Mouse (Mus musculus) spleen, adult 18-20 months (tissue): ENCODE measurements around the gene Clec4f.
"Not testable (repeated sequence)": the region's sequence is repeated elsewhere in the genome, so short reads cannot be mapped to it uniquely, and the experiment has no call there.

Experiments used
- DNase-seq, 2 experiments: peaks; one replicate each; pipeline ENCODE4 v3.0.0; 2022; ENCODE audit warnings: mixed read lengths in 2 of 2

The Clec4f gene

GRCm38 (mm10) chr6:83656087-83656486 is at the start of gene Clec4f:
Gene Clec4f, minus strand, starts transcription at chr6:83656187.
- DNase-seq = no peak

DNA sequence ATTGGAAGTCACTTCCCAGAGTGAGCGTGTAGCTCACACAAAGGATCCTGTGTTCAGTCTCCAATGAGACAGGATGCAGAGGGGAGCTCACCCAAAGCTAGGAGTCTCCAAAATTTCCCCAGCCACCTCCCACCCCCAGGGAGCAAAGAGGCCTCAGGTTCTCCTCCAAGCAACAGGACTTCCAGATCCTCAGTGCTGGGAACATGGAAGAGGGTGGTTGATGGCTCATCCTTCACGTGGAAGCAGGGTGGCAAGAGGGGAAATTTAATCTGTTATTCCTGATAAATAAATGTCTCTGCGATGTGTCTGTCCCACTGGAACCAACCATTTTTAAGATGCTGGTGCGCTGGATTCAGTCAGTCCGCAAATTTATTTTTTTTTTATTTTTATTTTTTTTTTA is 48.7 kb upstream of the Clec4f start:
- no peak for DNase-seq

GRCm38 (mm10) chr6:83704294-83704693 is 48.3 kb upstream of the Clec4f start:
- no peak for DNase-seq

- no peak for DNase-seq
These were observed 47.7 kb upstream of the Clec4f start for GRCm38 (mm10) chr6:83703722-83704078.

- DNase-seq = no peak
These were observed 47.2 kb upstream of the Clec4f start for GRCm38 (mm10) chr6:83703000-83703721.

DNA sequence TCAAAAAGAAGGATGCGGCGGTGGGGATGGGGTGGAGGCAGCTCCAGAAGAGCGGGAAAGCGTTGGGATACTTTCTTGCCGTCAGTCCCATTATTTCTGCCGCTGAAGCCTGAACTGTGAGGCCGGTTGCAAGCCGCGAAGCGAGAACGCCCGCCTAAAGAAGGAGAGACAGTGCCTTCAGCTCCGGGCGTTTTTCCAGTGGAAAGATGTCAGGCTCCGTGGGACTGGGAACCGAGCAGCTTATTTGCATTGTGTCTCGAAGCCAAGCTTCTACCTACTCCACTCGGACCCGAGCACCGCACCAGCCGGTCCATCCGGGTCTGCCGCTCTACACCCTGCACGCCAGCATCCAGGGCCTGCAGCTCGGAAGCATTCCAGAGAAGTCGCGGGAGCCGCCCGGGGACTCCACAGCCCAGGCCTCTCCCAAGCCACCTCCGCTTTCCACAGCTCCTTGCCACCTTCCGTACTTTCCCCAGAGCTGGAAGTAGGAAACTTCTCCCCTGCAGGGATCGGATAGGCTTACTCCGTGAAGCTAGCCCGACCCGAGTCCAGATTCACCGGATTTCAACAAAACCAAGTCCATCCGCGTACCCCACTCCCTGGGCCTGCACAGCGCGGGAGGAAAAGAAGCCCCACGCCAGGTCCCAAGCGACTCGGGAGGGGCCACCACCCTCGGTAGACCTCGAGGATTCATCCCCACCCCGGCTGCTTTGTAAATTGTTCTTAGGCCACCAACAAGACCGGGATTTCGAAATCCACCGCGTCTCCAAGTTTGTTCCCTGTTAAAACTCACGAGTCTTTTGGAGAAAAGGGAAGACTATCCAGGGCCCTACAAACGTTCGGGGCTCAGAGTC is 46.4 kb upstream of the Clec4f start:
- DNase-seq = no peak

DNA sequence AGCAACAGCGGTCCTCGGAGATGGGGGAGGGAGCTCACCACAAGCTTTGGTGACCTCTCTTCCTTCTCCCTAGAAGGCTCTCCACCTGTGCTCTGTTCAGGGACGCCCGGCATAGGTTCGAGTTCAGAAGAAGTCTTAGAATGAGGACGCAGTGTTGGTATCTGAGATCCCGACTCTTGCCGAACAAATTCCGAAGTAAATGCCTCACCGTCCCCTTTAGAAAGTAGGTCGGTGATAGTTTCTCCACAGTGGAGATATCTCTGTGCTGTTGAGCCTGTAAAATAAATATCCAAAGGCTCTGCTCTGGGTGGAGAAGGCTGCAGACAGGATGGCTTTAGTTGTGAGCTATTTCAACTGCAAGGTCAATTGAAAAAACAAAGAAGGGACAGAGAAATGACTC is 45.0 kb upstream of the Clec4f start:
- DNase-seq = no peak

DNA sequence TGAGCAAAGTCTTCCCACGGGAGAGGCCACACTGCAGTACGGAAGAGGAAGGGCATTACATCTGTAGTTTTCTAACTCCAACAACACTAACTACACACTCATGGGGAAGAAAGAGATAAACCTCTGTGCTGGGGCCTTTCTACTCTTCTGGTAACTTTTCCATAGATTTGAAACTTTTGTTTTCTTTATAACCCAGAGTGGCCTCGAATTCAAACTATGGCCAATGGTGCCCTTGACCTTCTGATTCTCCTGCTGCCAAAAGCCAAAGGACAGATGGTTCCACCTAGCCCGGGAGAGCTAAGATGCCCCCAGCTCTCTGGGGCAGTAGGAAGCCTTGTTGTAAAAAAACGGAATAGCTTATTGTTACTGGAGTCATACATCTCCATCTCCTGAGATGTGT is 44.0 kb upstream of the Clec4f start:
- no peak for DNase-seq

DNA sequence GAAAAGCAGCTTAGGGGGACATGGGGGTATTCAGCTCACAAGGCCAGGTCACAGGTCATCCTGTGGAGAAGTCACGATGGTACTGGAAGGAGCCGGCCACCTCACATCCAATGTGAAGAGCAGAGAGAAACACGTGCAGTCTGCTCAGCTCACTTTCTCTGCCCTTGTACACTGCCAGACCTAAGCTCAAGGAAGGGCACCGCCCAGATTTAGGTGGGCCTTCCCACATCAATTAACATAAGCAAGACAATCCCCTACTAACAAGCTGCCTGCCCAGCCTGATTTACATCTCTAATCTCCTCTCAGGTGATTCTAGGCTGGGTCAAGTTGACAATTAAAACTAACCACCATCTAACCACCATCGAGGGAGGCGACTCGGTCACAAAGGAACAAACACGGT is 41.9 kb upstream of the Clec4f start:
- no peak for DNase-seq

GRCm38 (mm10) chr6:83696684-83697083 is 40.7 kb upstream of the Clec4f start:
- DNase-seq = no peak

DNA sequence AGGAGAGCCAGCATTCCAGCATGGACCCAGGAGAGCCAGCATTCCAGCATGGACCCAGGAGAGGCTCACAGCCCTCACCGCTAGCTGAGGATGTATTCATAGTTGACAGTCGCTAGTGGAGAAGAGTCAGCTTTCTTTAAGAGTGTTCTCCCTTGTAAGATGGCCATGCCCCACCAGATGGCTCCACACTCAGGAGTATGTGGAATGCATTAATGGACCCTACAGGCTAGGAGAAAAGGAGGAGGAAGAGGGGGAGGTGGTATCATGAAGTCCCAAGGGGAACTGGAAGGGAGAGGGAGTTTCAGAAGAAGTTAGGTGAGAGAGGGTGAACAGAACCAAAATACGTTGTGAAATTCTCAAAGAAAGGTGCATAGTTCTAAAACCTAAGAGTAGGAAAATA is 39.7 kb upstream of the Clec4f start:
- no peak for DNase-seq

DNA sequence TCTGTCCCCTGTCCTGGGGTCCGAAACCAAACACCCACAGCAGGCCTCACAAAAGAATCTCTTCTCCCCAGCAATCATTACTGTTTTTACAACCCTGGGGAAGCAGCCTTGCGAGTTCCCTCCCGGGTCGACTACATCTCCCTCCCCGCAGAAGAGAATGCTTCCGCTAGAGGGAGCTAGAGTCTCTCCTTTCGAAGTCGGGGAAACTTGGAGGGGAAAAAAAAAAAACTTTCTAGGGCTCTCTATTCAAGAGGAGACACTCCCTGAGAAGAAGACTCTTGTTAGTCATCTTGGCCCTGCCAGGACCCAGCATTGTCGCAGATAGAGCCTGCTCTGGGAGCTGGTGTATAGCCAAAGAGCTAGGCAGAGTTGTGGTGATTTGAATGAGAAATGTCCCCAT is 37.8 kb upstream of the Clec4f start:
- peak in 1 of 2 experiments; percentile 31 for DNase-seq

- no peak for DNase-seq
These were observed 37.0 kb upstream of the Clec4f start for GRCm38 (mm10) chr6:83692962-83693361.

DNA sequence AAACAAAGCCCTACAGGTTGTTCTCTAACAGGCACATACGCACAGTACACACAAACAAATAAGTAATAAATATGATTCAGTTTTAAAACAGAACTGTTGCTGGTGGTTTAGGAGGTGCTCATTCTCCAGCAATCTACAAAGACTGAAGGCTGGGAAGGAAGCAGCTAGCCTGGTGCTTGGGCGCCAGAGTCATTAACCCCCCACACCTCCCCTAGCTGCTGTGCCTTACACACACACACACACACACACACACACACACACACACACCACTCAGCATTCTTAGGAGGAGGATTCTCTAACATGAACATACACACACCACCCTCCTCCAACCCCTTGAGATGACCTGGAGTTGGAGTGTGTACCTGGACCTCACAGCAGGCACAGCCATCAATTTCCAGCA is 34.9 kb upstream of the Clec4f start:
- no peak for DNase-seq

GRCm38 (mm10) chr6:83690277-83690676 is 34.3 kb upstream of the Clec4f start:
- DNase-seq = peak in 1 of 2 experiments; percentile 38

DNA sequence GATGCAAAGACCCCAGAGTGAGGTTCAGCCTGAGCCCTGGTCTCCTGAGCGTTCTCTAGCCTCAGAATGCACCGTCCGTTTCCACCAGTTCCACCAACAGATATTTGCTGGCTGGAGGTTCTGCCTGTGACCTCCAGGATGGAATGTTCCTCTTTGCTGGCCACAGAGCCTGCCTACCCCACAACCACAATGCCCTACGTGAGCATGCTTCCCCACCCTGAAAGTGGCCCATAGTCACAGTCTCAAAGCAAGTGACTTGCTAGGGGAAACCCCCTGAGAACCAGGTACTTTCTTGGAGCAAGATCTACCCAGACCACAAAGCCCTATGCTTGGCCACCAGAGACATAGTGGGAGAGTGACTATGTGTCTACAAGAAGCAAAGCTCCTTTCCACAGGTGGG is 33.4 kb upstream of the Clec4f start:
- no peak for DNase-seq

GRCm38 (mm10) chr6:83677757-83678156 is 21.8 kb upstream of the Clec4f start, which contains the start of gene Cd207:
Gene Cd207, minus strand, starts transcription at chr6:83677857.
- no peak for DNase-seq

DNA sequence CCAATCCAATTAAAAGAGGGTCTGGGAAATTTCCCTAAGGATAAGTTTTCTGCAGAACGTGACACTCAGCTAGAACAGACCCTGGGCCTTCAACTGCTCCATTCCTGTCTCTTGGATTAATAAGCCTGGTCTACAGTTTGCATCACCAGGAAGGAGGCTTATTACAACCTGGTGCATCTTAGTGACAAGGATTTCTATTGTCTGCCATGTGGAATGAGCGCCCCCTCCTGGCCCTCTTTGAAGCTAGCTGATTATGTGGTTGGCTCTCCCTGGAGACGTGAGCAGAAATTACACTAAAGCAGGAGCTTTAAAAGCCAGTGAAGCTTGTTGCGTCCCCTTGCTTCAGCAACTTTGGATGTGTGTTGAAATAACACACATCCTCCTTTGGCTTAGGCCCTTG is 17.4 kb upstream of the Clec4f start:
- peak; percentile 10 to 66 for DNase-seq

DNA sequence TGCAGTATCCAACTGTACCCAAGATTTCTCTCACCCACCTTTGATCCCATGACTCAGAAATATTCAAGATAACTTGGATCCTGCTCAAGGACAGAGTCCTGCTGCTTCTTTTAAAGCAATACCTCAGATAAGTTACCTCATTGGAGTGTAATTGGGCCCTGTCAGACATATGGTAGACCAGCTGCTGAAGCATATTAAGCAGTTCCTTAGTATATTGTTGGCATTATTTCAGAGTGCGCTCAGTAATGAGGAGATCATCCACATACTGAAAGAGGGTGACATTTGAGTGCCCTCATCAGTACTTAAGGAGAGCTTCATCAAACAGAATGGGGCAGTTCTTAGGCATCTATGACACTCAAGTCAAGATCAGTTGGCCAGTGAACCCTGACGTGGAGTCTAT is 9.0 kb upstream of the Clec4f start:
- DNase-seq = no peak

DNA sequence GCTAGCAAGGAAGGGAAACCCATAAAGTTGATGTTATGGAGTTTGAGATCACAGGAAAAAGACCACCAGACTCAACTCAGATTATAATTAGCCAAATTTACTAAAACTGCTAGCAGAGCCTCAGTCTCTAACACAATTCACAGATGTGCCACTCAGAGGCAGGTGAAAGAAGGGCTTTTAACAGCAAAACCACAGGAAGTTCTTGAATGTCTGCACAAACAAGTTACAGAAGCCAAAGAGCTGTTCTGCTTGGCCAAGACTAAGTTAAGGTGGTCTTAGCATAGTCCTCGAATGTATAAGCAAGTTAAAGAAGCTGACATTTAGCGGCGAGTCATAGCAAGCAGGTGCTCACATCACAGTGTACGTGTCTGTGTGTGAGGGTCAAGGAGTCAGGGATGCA is 4.8 kb upstream of the Clec4f start:
- no peak for DNase-seq

DNA sequence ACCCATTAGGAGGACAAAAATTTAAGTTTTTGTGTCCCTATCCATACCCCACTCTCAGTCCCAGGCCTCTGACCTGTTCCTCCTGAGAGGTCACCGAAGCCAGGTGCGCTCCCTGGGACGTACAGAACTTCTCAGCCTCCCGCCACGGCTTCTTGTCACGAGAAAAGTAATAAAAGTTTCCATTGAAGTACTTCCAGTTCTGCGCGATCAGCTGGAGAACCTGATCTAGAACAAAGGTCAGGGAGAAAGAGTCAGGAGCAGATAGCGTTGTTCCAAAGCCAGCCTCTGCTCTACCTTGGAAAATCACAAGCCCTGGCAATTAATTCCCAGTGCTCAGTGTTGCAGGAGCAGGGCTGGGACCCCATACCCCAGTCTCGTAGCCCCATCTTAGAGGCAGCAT is 9.3 kb downstream of the Clec4f start:
- no peak for DNase-seq

- DNase-seq = no peak
These were observed 20.7 kb downstream of the Clec4f start for GRCm38 (mm10) chr6:83635329-83635728.

DNA sequence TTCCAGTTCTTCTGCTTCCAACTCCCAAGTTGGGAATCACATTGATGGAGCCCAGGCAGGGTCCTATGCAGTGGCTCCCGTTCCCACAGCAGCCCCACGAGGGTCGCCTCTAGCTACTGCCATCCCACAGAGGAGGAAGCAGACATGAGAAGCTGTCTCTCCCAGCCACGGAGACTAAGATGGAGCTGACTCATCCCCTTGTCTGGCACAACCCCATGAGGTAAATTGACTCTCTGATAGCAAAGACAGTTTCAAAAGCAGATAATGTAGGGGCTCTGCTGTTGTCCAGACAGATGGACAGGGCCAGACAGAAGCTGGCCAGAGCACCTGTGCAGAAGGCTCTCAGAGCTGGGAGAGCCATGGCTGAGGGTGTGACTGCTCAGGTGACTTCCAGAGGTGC is 21.4 kb downstream of the Clec4f start:
- not testable (repeated sequence) for DNase-seq

GRCm38 (mm10) chr6:83634106-83634505 is 21.9 kb downstream of the Clec4f start:
- not testable (repeated sequence) for DNase-seq
